Comparison of ENCODE assay signal across 9 mouse cellular contexts in the genomic region with DNA sequence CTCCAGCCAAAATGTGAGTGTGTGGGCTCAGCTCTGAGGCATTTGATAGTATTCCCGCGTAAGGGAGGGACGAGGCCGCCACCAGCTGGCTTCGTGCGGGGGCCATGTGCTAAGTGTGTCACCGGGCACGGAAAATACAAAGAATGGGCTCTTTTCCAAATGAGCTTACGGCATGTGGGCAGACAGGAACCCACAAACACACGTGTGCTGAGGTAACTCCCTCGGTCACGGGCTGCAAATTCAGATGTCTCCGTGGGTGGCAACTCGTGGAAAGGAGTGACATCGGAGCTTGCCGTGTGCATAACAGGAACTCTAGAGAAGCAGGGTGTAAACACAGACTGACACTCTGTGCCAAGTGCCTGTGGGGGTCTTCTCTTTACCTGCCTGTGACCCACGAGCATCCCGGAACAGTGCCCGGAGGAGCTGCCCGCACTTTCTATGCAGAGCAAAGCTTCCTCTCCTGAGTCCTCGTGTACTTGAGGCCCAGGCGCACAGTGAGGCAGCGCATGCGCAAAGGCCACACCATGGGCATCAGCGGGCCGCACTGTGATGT.
DNase-seq lines count a peak whose midpoint lies in the region; ATAC-seq and TF ChIP-seq lines count a peak whose summit lies in the region.
"Had no signal": no experiment of that assay in that cellular context is flagged by ENCODE, and none has a peak within 500 bp of the region (broad histone marks: within the 10 kb centered on the region; RNA-seq: fewer than 3 reads in every experiment).

No protein-coding gene starts in this region.

- no peak overlapping the region for H3K4me3 ChIP-seq in lung, embryonic 15.5 days
- no peak overlapping the region for H3K4me3 ChIP-seq in lung, adult 2 months (replicated peaks; ENCODE audit: extremely low read depth, low read depth, low read length)
- H3K4me3 ChIP-seq in hindbrain, embryonic 16.5 days (ENCODE audit: low read length) = no peak overlapping the region

- ATAC-seq in CD4-positive, CD25-positive, alpha-beta regulatory T cell, adult 4 months = no peak
- peak; percentile 60 for ATAC-seq in lung, embryonic 15.5 days (ENCODE audit: borderline replicate concordance, extremely low read depth, low FRiP score, low TSS enrichment)
- ATAC-seq in hindbrain, embryonic 16.5 days = peak; percentile 43; the same call in 1 of the 2 replicates

- DNase-seq in CD4-positive, CD25-positive, alpha-beta regulatory T cell, adult 2 months (ENCODE audit: low read depth, low spot score) = peak; percentile 14
- no peak for DNase-seq in lung, adult 2 months
- peak; percentile 12 to 59 for DNase-seq in lung, postnatal 4 days
- no peak for DNase-seq in thymus, postnatal 14 days
- no peak for DNase-seq in thymus, postnatal 4 days

- H3K4me2 ChIP-seq in lung, embryonic 15.5 days = peak overlapping the region; percentile 18; the same call in 1 of the 2 replicates
- H3K4me2 ChIP-seq in hindbrain, embryonic 16.5 days (ENCODE audit: low read length) = no peak overlapping the region

- 64% methylated on average over 26 of the region's 26 CpGs for WGBS in lung, embryonic 15.5 days
- 57% methylated on average over 26 of the region's 26 CpGs for WGBS in lung, adult 2 months
- WGBS in hindbrain, embryonic 16.5 days = 73% methylated on average over 26 of the region's 26 CpGs

- TF ChIP-seq POLR2A in lung, adult 2 months (IDR thresholded peaks at IDR 0.05; ENCODE audit: borderline replicate concordance, extremely low read depth, low read depth, low read length) = no peak

- peaks cover 27% of the 10 kb centered on the region for H3K4me1 ChIP-seq in lung, embryonic 15.5 days
- H3K4me1 ChIP-seq in lung, adult 2 months (ENCODE audit: control insufficient read depth, insufficient read depth, low read length) = peaks cover 20% of the 10 kb centered on the region
- H3K4me1 ChIP-seq in hindbrain, embryonic 16.5 days (ENCODE audit: control insufficient read depth, insufficient read depth, low read depth, low read length) = no peaks in the 10 kb centered on the region

- H3K36me3 ChIP-seq in lung, embryonic 15.5 days = no peaks in the 10 kb centered on the region
- no peaks in the 10 kb centered on the region for H3K36me3 ChIP-seq in hindbrain, embryonic 16.5 days (ENCODE audit: control insufficient read depth, insufficient read depth, low read length)

- no peak overlapping the region for H3K9ac ChIP-seq in lung, embryonic 15.5 days
- no peak overlapping the region for H3K9ac ChIP-seq in hindbrain, embryonic 16.5 days (ENCODE audit: low read depth, low read length)
- H3K9ac ChIP-seq: liver, embryonic 14.5 days had no signal

- no peaks in the 10 kb centered on the region for H3K27me3 ChIP-seq in lung, embryonic 15.5 days
- no peaks in the 10 kb centered on the region for H3K27me3 ChIP-seq in hindbrain, embryonic 16.5 days (replicated peaks; ENCODE audit: control insufficient read depth, insufficient read depth, low read length)

- no peaks in the 10 kb centered on the region for H3K9me3 ChIP-seq in lung, embryonic 15.5 days
- H3K9me3 ChIP-seq in hindbrain, embryonic 16.5 days (ENCODE audit: control insufficient read depth, low read length) = no peaks in the 10 kb centered on the region

- TF ChIP-seq CTCF in lung, adult 2 months (IDR thresholded peaks at IDR 0.05; ENCODE audit: insufficient read depth, low read length) = no peak

- peak overlapping the region; percentile 61 for H3K27ac ChIP-seq in lung, embryonic 15.5 days
- no peak overlapping the region for H3K27ac ChIP-seq in hindbrain, embryonic 16.5 days (ENCODE audit: low read depth, low read length)
- H3K27ac ChIP-seq: liver, embryonic 14.5 days had no signal

Comparison
In these comparisons a context has a peak if more than half of its experiments do, and no peak if none do; other contexts are left out.
1. DNase-seq: peak in CD4-positive, CD25-positive, alpha-beta regulatory T cell, adult 2 months (single experiment) and lung, postnatal 4 days (2 of 2); none in lung, adult 2 months (single experiment), thymus, postnatal 14 days (single experiment) and thymus, postnatal 4 days (single experiment).